Mouse (Mus musculus) cerebellum, postnatal 10 days (tissue): ENCODE results near the gene Zfp639.

ENCODE experiments used
- DNase-seq, 2 experiments: peaks; one replicate each; pipeline ENCODE4 v3.0.0; 2021; ENCODE audit warnings: mixed read lengths in 2 of 2

The Zfp639 gene

DNA sequence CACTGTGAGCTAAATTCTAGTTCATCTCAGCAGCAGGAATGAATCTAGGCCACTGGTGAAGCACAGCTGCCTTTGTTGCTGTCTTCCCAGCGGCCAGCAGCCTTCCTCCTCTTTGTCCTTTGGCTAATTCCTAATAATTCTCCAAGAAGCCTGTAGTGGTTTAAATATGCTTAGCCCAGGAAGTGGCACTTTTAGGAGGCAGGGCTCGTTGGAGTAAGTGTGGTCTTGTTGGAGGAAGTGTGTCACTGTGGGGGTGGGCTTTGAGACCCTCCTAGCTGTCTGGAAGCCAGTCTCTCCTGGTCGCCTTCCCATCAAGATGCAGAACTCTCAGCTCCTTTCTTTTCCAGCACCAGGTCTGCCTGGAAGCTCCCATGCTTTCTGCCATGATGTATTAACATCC, 4.2 kb upstream of the Zfp639 start:
- DNase-seq = no peak

DNA sequence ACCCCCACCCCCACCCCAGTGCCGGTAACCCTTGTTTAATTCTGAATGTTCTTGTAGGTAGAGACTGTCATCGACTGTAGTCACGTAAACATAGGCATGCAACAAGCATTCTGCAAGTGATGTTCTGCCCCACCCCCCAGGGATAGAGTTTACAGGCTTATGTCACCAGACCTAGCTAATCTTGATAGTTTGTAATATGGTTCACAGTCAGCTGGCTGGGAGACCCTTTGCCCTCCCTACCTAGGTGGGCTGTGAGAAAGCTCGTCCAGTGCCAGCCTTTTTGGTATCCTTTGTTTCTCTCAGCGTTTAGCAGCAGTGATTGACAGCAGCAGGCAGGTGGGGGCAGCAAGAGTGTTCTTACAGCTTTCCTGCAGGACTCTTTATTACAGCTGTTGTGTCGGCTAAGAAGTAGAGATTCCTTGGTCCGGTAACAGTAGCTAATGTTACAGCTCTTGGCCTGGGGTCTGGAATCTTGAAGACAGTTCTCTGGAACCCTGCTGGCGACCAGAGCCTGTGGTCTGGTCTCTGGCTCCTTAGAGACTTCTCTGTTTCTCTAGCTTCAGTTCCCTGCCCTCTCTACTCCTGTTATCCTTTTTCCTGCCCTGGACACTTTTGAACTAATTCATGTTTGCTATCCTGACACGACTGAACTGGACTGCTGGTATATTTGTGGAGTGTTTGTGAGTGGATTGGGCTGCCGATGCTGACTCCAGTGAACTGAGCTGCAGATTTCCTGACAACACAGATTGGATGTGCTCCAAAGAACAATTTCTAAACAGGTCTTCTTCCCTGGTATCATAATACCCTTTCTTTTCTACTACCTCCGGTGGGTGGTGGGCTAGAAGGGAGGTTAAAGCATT, 3.5 kb upstream of the Zfp639 start:
- DNase-seq = no peak

GRCm38 (mm10) chr3:32508666-32509324, 1.3 kb upstream of the Zfp639 start:
- peak; percentile 80 to 84 for DNase-seq

- DNase-seq = peak; percentile 97 to 98
Measured at GRCm38 (mm10) chr3:32510375-32511190, 524 bp downstream of the Zfp639 start.

DNA sequence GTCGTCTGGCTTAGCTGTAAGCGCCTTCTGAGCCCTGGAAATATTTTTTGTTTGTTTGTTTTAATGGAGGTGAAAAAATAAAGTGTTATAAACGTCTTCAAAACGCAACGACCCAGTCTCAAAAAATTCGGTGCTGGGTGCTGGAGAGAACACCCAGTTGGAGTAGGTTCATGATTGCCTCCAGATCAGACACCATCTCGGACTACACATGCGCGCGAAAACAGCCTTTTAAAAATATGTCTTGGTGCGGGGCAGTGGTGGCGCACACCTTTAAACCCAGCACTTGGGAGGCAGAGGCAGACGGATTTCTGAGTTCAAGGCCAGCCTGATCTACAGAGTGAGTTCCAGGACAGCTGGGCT, 1.1 kb downstream of the Zfp639 start:
- peak in 1 of 2 experiments; percentile 36 for DNase-seq

- DNase-seq = no peak
Measured at GRCm38 (mm10) chr3:32512686-32513284, 2.7 kb downstream of the Zfp639 start.

GRCm38 (mm10) chr3:32513528-32513927, 3.5 kb downstream of the Zfp639 start:
- no peak for DNase-seq

- no peak for DNase-seq
Measured at GRCm38 (mm10) chr3:32527181-32527580, 17.1 kb downstream of the Zfp639 start.

DNA sequence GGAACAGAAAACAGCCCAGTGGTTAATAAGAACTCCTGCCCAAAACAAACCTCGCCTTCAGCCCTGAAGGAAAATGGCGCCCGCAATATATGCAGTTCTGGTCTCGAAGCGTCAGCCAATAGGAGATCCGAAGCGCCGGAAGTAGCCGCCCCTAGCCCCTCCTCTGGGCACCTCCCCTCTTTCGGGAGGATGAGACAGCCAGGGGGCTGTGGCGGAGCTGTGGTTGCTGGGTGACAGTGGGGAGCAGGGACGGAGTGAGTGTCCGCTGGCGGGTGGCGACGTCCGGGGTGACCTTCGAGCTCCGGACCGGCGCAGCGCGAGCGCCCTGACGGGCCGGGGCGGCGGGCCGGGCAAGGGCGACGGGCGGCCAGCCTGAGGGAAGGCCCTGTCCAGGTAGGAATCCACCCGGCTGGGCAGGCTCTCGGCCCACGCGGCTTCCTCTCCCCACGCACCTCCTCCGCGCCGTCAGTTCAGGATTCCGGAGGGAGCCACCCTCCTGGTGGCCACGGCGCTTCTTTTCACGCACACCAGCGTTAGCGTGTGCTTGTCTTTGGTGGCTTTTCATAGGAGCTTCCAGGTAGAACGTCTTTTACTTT, 19.3 kb downstream of the Zfp639 start, which contains the start of gene Mfn1:
Gene Mfn1 (plus strand): TSS at position 163 of the 596 bp plus-strand sequence.
- peak; percentile 93 to 95 for DNase-seq

- no peak for DNase-seq
Measured at GRCm38 (mm10) chr3:32530041-32530440, 20.0 kb downstream of the Zfp639 start.

DNA sequence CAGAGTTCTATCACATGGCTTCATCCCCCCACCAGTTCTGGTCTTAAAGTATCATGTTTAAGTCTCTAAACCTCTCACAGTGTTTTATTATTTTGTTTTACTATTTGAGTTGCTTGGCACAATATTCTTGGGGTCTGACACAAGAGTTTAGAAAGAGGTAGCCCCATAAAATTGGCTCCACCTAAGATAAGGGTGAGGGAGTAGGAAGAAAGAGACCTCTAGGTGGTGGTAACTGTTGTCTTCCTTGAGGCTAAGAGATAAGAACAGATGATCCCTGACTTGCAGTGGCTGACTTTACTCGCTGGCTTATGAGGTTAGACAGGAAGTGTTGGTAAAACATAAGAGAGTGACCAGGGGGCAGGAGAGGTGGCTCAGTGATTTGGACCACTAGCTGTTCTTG, 25.6 kb downstream of the Zfp639 start:
- DNase-seq = no peak

DNA sequence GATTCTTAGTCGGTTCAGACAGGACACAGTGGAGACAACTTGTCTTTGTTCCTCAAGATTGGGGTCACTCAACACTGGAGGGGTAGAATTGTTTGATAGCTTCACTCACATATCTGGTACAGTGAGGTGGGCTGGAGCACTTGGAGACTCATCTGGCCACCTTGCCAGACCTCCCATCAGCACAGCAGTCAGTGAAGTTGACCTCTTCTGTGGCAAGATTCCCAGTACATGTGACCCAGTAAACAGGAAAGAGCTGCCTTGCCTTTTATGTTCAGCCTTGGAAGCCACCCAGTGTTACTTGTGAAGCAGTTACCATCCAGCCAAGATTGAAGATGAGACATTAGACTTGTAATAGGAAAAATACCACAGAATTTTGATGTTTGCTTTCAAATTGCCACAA, 27.5 kb downstream of the Zfp639 start:
- peak; percentile 43 to 44 for DNase-seq

- DNase-seq = no peak
Measured at GRCm38 (mm10) chr3:32538091-32538490, 28.0 kb downstream of the Zfp639 start.

- peak; percentile 16 to 17 for DNase-seq
Measured at GRCm38 (mm10) chr3:32553061-32553460, 43.0 kb downstream of the Zfp639 start.

DNA sequence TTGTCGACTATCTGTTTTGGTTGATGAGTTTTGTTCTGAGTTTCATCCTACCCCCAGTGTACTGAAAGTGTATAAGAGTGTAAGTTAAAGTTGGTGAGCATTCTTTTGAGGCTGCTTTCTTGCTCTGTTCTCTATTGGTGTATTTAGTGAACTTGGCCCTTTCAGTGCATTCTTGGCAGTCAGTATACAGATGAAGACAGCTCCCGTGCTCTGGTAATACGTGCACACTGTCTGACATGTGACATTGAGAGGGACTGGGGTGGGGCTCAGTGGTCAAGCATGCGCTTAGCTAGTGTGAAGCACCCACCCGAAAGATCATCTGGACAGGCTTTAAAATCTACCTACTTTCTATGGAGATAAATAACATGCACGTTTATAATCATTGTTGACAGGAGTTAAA, 53.3 kb downstream of the Zfp639 start:
- DNase-seq = no peak
